Mouse (Mus musculus): ENCODE results near the gene AW551984. TPM values are rescaled to one million over a fixed set of nuclear protein-coding genes. Genes with fewer than 3 reads are reported as not detected.

Gene AW551984
- polyA plus RNA-seq, 1 experiment from 2014 or later: 53.5 TPM

- 0% methylated on average over 19 of the region's 19 CpGs for WGBS
- peak; percentile 97 for ATAC-seq (replicated peaks)
Observed at GRCm38 (mm10) chr9:39602536-39603332, 1.5 kb downstream of the AW551984 start.

DNA sequence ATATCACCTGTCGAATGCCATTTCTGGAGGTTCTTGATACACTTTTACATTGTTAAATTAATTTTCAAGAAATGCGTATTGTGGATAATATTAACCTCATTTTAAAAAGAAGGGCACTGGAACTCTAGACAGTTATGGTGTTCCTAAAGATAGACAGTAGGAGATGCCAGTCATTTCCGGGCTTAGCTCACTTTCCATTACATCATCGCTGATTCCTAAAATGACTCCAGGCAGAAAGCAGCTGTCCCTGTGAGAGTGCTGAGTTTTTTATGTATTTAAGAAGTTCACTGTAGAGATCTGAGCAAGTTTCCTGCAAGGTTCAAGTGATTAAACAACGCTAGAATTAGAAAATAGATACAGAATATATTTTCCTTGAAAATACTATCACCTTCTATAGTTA lies 27.2 kb downstream of the AW551984 start:
- Histone ChIP-seq H3K4me3 (no peak overlapping the region), H3K27ac (replicated peaks) (no peak overlapping the region), H3K9ac (replicated peaks) (no peak overlapping the region), H3K4me2 (replicated peaks) (no peak overlapping the region), H3K36me3 (no peaks in the 10 kb centered on the region), H3K27me3 (no peaks in the 10 kb centered on the region), H3K4me1 (no peaks in the 10 kb centered on the region), H3K9me3 (no peaks in the 10 kb centered on the region)
- no peak for ATAC-seq (replicated peaks)
- 89% methylated on average over 5 of the region's 5 CpGs for WGBS

More at GRCm38 (mm10) chr9:39602536-39603332, 1.5 kb downstream of the AW551984 start:
- Histone ChIP-seq H3K27ac (replicated peaks) (peak overlapping the region; percentile 42), H3K9ac (replicated peaks) (peak overlapping the region; percentile 29), H3K4me2 (replicated peaks) (peak overlapping the region; percentile 65), H3K4me1 (peaks cover 24% of the 10 kb centered on the region), H3K27me3 (0 out of 2 replicates have a peak, but pooled peaks cover 2% of the 10 kb centered on the region), H3K4me3 (peak overlapping the region; percentile 35), H3K36me3 (no peaks in the 10 kb centered on the region), H3K9me3 (no peaks in the 10 kb centered on the region)

GRCm38 (mm10) chr9:39575469-39575868 lies 28.7 kb downstream of the AW551984 start, which contains the start of gene Olfr959:
Gene Olfr959, minus strand, starts transcription at chr9:39575569.
- WGBS: 94% methylated on average over 3 of the region's 3 CpGs
- Histone ChIP-seq H3K4me3 (no peak within 1 kb of the TSS), H3K27me3 (no peaks in the 10 kb centered on the region), H3K4me1 (no peaks in the 10 kb centered on the region), H3K27ac (replicated peaks) (no peak within 1 kb of the TSS), H3K4me2 (replicated peaks) (no peak within 1 kb of the TSS), H3K9me3 (no peaks in the 10 kb centered on the region), H3K9ac (replicated peaks) (no peak within 1 kb of the TSS), H3K36me3 (no peaks in the 10 kb centered on the region)
- no peak for ATAC-seq (replicated peaks)

- no peaks in the 10 kb centered on the region for H3K9me3 ChIP-seq
- H3K27ac ChIP-seq (replicated peaks): peak overlapping the region; percentile 89
- H3K4me2 ChIP-seq (replicated peaks): no peak overlapping the region
- no peak overlapping the region for H3K4me3 ChIP-seq
- ATAC-seq (replicated peaks): peak; percentile 51
- no peak overlapping the region for H3K9ac ChIP-seq (replicated peaks)
- no peaks in the 10 kb centered on the region for H3K27me3 ChIP-seq
- H3K4me1 ChIP-seq: peaks cover 17% of the 10 kb centered on the region; the same call in 1 of the 2 replicates
- no peaks in the 10 kb centered on the region for H3K36me3 ChIP-seq
Observed at GRCm38 (mm10) chr9:39558349-39558647, 45.9 kb downstream of the AW551984 start.

DNA sequence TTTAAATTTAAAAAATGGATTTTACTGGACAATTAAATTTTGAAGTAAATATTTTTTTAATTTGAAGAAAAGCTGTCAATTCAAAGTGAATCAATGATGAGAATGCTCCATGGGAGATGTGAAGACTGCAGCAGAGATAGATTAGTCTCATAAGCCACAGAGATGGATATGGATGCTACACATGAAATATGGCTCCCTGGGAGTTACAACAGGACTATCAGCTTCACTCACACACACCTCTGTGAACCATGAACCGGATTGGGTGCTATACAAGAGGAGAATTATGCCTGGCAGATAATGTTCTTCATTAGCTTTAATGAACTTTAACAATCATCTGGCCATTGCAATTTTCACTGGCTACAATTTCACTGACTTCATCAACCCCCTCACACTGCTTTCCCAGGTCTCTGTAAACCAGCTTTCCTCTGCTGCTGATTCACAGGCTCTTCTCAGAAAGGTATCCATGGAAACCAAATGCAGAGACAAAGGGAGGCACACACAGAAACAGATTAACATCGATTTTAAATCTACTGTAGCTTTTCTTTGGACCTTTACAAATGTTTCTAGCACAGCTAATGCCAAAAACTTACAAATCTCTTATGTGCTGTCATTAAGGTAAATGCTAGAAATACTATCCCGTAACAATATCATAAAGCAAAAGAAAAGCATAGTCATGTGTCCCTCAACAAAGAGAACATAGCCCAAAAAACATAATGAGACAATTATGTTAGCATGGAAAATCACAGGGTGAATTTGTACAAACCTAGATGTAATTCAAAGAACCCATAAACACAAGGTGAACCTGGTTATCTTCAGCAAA lies 46.5 kb downstream of the AW551984 start:
- Histone ChIP-seq H3K9me3 (no peaks in the 10 kb centered on the region), H3K4me1 (peaks cover 17% of the 10 kb centered on the region; the same call in 1 of the 2 replicates), H3K4me3 (no peak overlapping the region), H3K9ac (replicated peaks) (no peak overlapping the region), H3K36me3 (no peaks in the 10 kb centered on the region), H3K4me2 (replicated peaks) (no peak overlapping the region; the same call in 1 of the 2 replicates), H3K27me3 (no peaks in the 10 kb centered on the region), H3K27ac (replicated peaks) (peak overlapping the region; percentile 89)
- ATAC-seq (replicated peaks): peak; percentile 96
- 12% methylated on average over 3 of the region's 3 CpGs for WGBS

- no peaks in the 10 kb centered on the region for H3K27me3 ChIP-seq
- peak; percentile 53 for ATAC-seq (replicated peaks)
- no peak within 1 kb of the TSS for H3K4me3 ChIP-seq
- H3K27ac ChIP-seq (replicated peaks): peak within 1 kb of the TSS; percentile 34; the same call in 1 of the 2 replicates
- H3K36me3 ChIP-seq: no peaks in the 10 kb centered on the region
- no peak within 1 kb of the TSS for H3K9ac ChIP-seq (replicated peaks)
- no peaks in the 10 kb centered on the region for H3K9me3 ChIP-seq
- peaks cover 17% of the 10 kb centered on the region; the same call in 1 of the 2 replicates for H3K4me1 ChIP-seq
- H3K4me2 ChIP-seq (replicated peaks): no peak within 1 kb of the TSS
- WGBS: 40% methylated on average over 2 of the region's 2 CpGs
Observed at GRCm38 (mm10) chr9:39553946-39554345, 50.3 kb downstream of the AW551984 start, which contains the start of gene Olfr958. Gene Olfr958, minus strand, starts transcription at chr9:39554054.

- no peaks in the 10 kb centered on the region for H3K27me3 ChIP-seq
- H3K9ac ChIP-seq (replicated peaks): no peak overlapping the region
- H3K9me3 ChIP-seq: no peaks in the 10 kb centered on the region
- no peak overlapping the region for H3K27ac ChIP-seq (replicated peaks)
- H3K4me3 ChIP-seq: no peak overlapping the region
- ATAC-seq (replicated peaks): no peak
- peaks cover 4% of the 10 kb centered on the region; the same call in 1 of the 2 replicates for H3K4me1 ChIP-seq
- H3K36me3 ChIP-seq: no peaks in the 10 kb centered on the region
- WGBS: 69% methylated on average over 5 of the region's 5 CpGs
- H3K4me2 ChIP-seq (replicated peaks): no peak overlapping the region
Observed at GRCm38 (mm10) chr9:39550806-39551205, 53.4 kb downstream of the AW551984 start.

Other genes starting within 250 kb of the AW551984 start
- not detected in 2 replicates for gene Olfr951, start 217.0 kb downstream of the AW551984 start, polyA plus RNA-seq (2015; fragmentation: Nextera tagmentation; extraction: Ambion mirVana)
- not detected in 2 replicates for gene Olfr952, start 177.3 kb downstream of the AW551984 start, polyA plus RNA-seq (2015; fragmentation: Nextera tagmentation; extraction: Ambion mirVana)
- not detected in 2 replicates for gene Olfr954, start 147.7 kb downstream of the AW551984 start, polyA plus RNA-seq (2015; fragmentation: Nextera tagmentation; extraction: Ambion mirVana)
- gene Olfr955, start 132.5 kb downstream of the AW551984 start, polyA plus RNA-seq (2015; fragmentation: Nextera tagmentation; extraction: Ambion mirVana): not detected in 2 replicates
- gene Olfr44, start 110.4 kb downstream of the AW551984 start, polyA plus RNA-seq (2015; fragmentation: Nextera tagmentation; extraction: Ambion mirVana): not detected in 2 replicates
- gene Olfr957, start 88.6 kb downstream of the AW551984 start, polyA plus RNA-seq (2015; fragmentation: Nextera tagmentation; extraction: Ambion mirVana): not detected in 2 replicates
- not detected in 2 replicates for gene Olfr958, start 50.3 kb downstream of the AW551984 start, polyA plus RNA-seq (2015; fragmentation: Nextera tagmentation; extraction: Ambion mirVana)
- gene Olfr959, start 28.8 kb downstream of the AW551984 start, polyA plus RNA-seq (2015; fragmentation: Nextera tagmentation; extraction: Ambion mirVana): not detected in 2 replicates
- not detected in 2 replicates for gene Olfr148, start 6.3 kb upstream of the AW551984 start, polyA plus RNA-seq (2015; fragmentation: Nextera tagmentation; extraction: Ambion mirVana)
- gene Olfr960, start 17.0 kb upstream of the AW551984 start, polyA plus RNA-seq (2015; fragmentation: Nextera tagmentation; extraction: Ambion mirVana): not detected in 2 replicates
- gene Olfr961, start 40.7 kb upstream of the AW551984 start, polyA plus RNA-seq (2015; fragmentation: Nextera tagmentation; extraction: Ambion mirVana): not detected in 2 replicates
- gene Olfr963, start 62.8 kb upstream of the AW551984 start, polyA plus RNA-seq (2015; fragmentation: Nextera tagmentation; extraction: Ambion mirVana): not detected in 2 replicates
- gene Olfr149, start 102.7 kb upstream of the AW551984 start, polyA plus RNA-seq (2015; fragmentation: Nextera tagmentation; extraction: Ambion mirVana): not detected in 2 replicates
- not detected in 2 replicates for gene Olfr965, start 107.0 kb upstream of the AW551984 start, polyA plus RNA-seq (2015; fragmentation: Nextera tagmentation; extraction: Ambion mirVana)
- gene Olfr150, start 126.6 kb upstream of the AW551984 start, polyA plus RNA-seq (2015; fragmentation: Nextera tagmentation; extraction: Ambion mirVana): not detected in 2 replicates
- gene Olfr967, start 141.8 kb upstream of the AW551984 start, polyA plus RNA-seq (2015; fragmentation: Nextera tagmentation; extraction: Ambion mirVana): not detected in 2 replicates
- gene Olfr968, start 178.8 kb upstream of the AW551984 start, polyA plus RNA-seq (2015; fragmentation: Nextera tagmentation; extraction: Ambion mirVana): not detected in 2 replicates
- gene Olfr969, start 186.5 kb upstream of the AW551984 start, polyA plus RNA-seq (2015; fragmentation: Nextera tagmentation; extraction: Ambion mirVana): not detected in 2 replicates
- not detected in 2 replicates for gene Olfr970, start 204.5 kb upstream of the AW551984 start, polyA plus RNA-seq (2015; fragmentation: Nextera tagmentation; extraction: Ambion mirVana)
- not detected in 2 replicates for gene Olfr971, start 232.5 kb upstream of the AW551984 start, polyA plus RNA-seq (2015; fragmentation: Nextera tagmentation; extraction: Ambion mirVana)